Mouse (Mus musculus): ENCODE results near the gene Bloc1s3. TPM values are rescaled to one million over a fixed set of nuclear protein-coding genes. Genes with fewer than 3 reads are reported as not detected.

Bloc1s3 gene
- polyA plus RNA-seq, 1 experiment from 2014 or later, result 3.5 TPM

GRCm38 (mm10) chr7:19494751-19495474, 13.3 kb downstream of the Bloc1s3 start:
- WGBS, result 84% methylated on average over 25 of the region's 25 CpGs
- Histone ChIP-seq H3K4me2 (ENCODE audit: low read length) (no peak overlapping the region), H3K27ac (ENCODE audit: low read depth, low read length) (no peak overlapping the region), H3K36me3 (ENCODE audit: control insufficient read depth, insufficient read depth, low read length) (no peaks in the 10 kb centered on the region), H3K9ac (ENCODE audit: low read depth, low read length) (no peak overlapping the region), H3K9me3 (ENCODE audit: control insufficient read depth, low read length) (no peaks in the 10 kb centered on the region), H3K4me1 (ENCODE audit: control insufficient read depth, insufficient read depth, low read depth, low read length) (no peaks in the 10 kb centered on the region; the same call in 1 of the 2 replicates), H3K27me3 (replicated peaks; ENCODE audit: control insufficient read depth, insufficient read depth, low read length) (peaks cover 24% of the 10 kb centered on the region), H3K4me3 (ENCODE audit: low read length) (no peak overlapping the region)
- ATAC-seq, result no peak

GRCm38 (mm10) chr7:19491731-19492130, 16.4 kb downstream of the Bloc1s3 start:
- peaks cover 46% of the 10 kb centered on the region for H3K27me3 ChIP-seq (replicated peaks; ENCODE audit: control insufficient read depth, insufficient read depth, low read length)
- no peak overlapping the region for H3K27ac ChIP-seq (ENCODE audit: low read depth, low read length)
- no peaks in the 10 kb centered on the region for H3K9me3 ChIP-seq (ENCODE audit: control insufficient read depth, low read length)
- no peak for ATAC-seq
- peak overlapping the region; percentile 37 for H3K4me2 ChIP-seq (ENCODE audit: low read length)
- H3K4me1 ChIP-seq (ENCODE audit: control insufficient read depth, insufficient read depth, low read depth, low read length), result no peaks in the 10 kb centered on the region; the same call in 1 of the 2 replicates
- H3K4me3 ChIP-seq (ENCODE audit: low read length), result peak overlapping the region; percentile 9; the same call in 1 of the 2 replicates
- H3K9ac ChIP-seq (ENCODE audit: low read depth, low read length), result peak overlapping the region; percentile 37
- WGBS, result 3% methylated on average over 26 of the region's 26 CpGs
- H3K36me3 ChIP-seq (ENCODE audit: control insufficient read depth, insufficient read depth, low read length), result no peaks in the 10 kb centered on the region

- 6% methylated on average over 31 of the region's 31 CpGs for WGBS
- Histone ChIP-seq H3K27me3 (replicated peaks; ENCODE audit: control insufficient read depth, insufficient read depth, low read length) (peaks cover 46% of the 10 kb centered on the region), H3K4me3 (ENCODE audit: low read length) (peak overlapping the region; percentile 38), H3K4me1 (ENCODE audit: control insufficient read depth, insufficient read depth, low read depth, low read length) (no peaks in the 10 kb centered on the region; the same call in 1 of the 2 replicates), H3K4me2 (ENCODE audit: low read length) (peak overlapping the region; percentile 57), H3K36me3 (ENCODE audit: control insufficient read depth, insufficient read depth, low read length) (no peaks in the 10 kb centered on the region), H3K27ac (ENCODE audit: low read depth, low read length) (no peak overlapping the region), H3K9ac (ENCODE audit: low read depth, low read length) (peak overlapping the region; percentile 51; the same call in 1 of the 2 replicates), H3K9me3 (ENCODE audit: control insufficient read depth, low read length) (no peaks in the 10 kb centered on the region)
- peak; percentile 76 for ATAC-seq
These were observed 18.6 kb downstream of the Bloc1s3 start for GRCm38 (mm10) chr7:19489525-19489924.

GRCm38 (mm10) chr7:19486549-19486948, 21.6 kb downstream of the Bloc1s3 start:
- H3K4me2 ChIP-seq (ENCODE audit: low read length), result no peak overlapping the region
- WGBS, result 93% methylated on average over 7 of the region's 7 CpGs
- H3K4me3 ChIP-seq (ENCODE audit: low read length), result no peak overlapping the region
- no peak overlapping the region for H3K9ac ChIP-seq (ENCODE audit: low read depth, low read length)
- H3K36me3 ChIP-seq (ENCODE audit: control insufficient read depth, insufficient read depth, low read length), result no peaks in the 10 kb centered on the region
- no peaks in the 10 kb centered on the region; the same call in 1 of the 2 replicates for H3K4me1 ChIP-seq (ENCODE audit: control insufficient read depth, insufficient read depth, low read depth, low read length)
- no peak overlapping the region for H3K27ac ChIP-seq (ENCODE audit: low read depth, low read length)
- no peaks in the 10 kb centered on the region for H3K9me3 ChIP-seq (ENCODE audit: control insufficient read depth, low read length)
- H3K27me3 ChIP-seq (replicated peaks; ENCODE audit: control insufficient read depth, insufficient read depth, low read length), result peaks cover 37% of the 10 kb centered on the region
- ATAC-seq, result no peak

- Histone ChIP-seq H3K9me3 (ENCODE audit: control insufficient read depth, low read length) (no peaks in the 10 kb centered on the region), H3K27me3 (replicated peaks; ENCODE audit: control insufficient read depth, insufficient read depth, low read length) (peaks cover 28% of the 10 kb centered on the region), H3K4me1 (ENCODE audit: control insufficient read depth, insufficient read depth, low read depth, low read length) (no peaks in the 10 kb centered on the region; the same call in 1 of the 2 replicates), H3K4me2 (ENCODE audit: low read length) (no peak overlapping the region), H3K4me3 (ENCODE audit: low read length) (no peak overlapping the region), H3K27ac (ENCODE audit: low read depth, low read length) (no peak overlapping the region), H3K9ac (ENCODE audit: low read depth, low read length) (no peak overlapping the region), H3K36me3 (ENCODE audit: control insufficient read depth, insufficient read depth, low read length) (no peaks in the 10 kb centered on the region)
- no peak for ATAC-seq
- 77% methylated on average over 1 of the region's 1 CpGs for whole genome bisulfite sequencing
These were observed 22.7 kb downstream of the Bloc1s3 start for GRCm38 (mm10) chr7:19485488-19485887.

- H3K36me3 ChIP-seq (ENCODE audit: control insufficient read depth, insufficient read depth, low read length), result no peaks in the 10 kb centered on the region
- H3K4me2 ChIP-seq (ENCODE audit: low read length), result no peak overlapping the region
- H3K9ac ChIP-seq (ENCODE audit: low read depth, low read length), result no peak overlapping the region
- no peak overlapping the region for H3K4me3 ChIP-seq (ENCODE audit: low read length)
- H3K9me3 ChIP-seq (ENCODE audit: control insufficient read depth, low read length), result no peaks in the 10 kb centered on the region
- no peaks in the 10 kb centered on the region for H3K4me1 ChIP-seq (ENCODE audit: control insufficient read depth, insufficient read depth, low read depth, low read length)
- H3K27ac ChIP-seq (ENCODE audit: low read depth, low read length), result no peak overlapping the region
- H3K27me3 ChIP-seq (replicated peaks; ENCODE audit: control insufficient read depth, insufficient read depth, low read length), result peaks cover 7% of the 10 kb centered on the region
- 84% methylated on average over 8 of the region's 8 CpGs for WGBS
- ATAC-seq, result no peak
These were observed 24.9 kb downstream of the Bloc1s3 start for GRCm38 (mm10) chr7:19483281-19483680.

- Histone ChIP-seq H3K4me3 (ENCODE audit: low read length) (no peak overlapping the region), H3K9me3 (ENCODE audit: control insufficient read depth, low read length) (no peaks in the 10 kb centered on the region), H3K4me2 (ENCODE audit: low read length) (no peak overlapping the region), H3K36me3 (ENCODE audit: control insufficient read depth, insufficient read depth, low read length) (no peaks in the 10 kb centered on the region), H3K27me3 (replicated peaks; ENCODE audit: control insufficient read depth, insufficient read depth, low read length) (peaks cover 15% of the 10 kb centered on the region), H3K9ac (ENCODE audit: low read depth, low read length) (no peak overlapping the region), H3K4me1 (ENCODE audit: control insufficient read depth, insufficient read depth, low read depth, low read length) (peaks cover 3% of the 10 kb centered on the region; the same call in 1 of the 2 replicates), H3K27ac (ENCODE audit: low read depth, low read length) (no peak overlapping the region)
- no peak for ATAC-seq
- 27% methylated on average over 14 of the region's 14 CpGs for WGBS
These were observed 30.4 kb downstream of the Bloc1s3 start for GRCm38 (mm10) chr7:19477624-19478384.

- no peak overlapping the region for H3K27ac ChIP-seq (ENCODE audit: low read depth, low read length)
- peaks cover 3% of the 10 kb centered on the region; the same call in 1 of the 2 replicates for H3K4me1 ChIP-seq (ENCODE audit: control insufficient read depth, insufficient read depth, low read depth, low read length)
- no peak for ATAC-seq
- no peak overlapping the region for H3K4me3 ChIP-seq (ENCODE audit: low read length)
- WGBS, result 82% methylated on average over 2 of the region's 2 CpGs
- H3K36me3 ChIP-seq (ENCODE audit: control insufficient read depth, insufficient read depth, low read length), result no peaks in the 10 kb centered on the region
- peaks cover 22% of the 10 kb centered on the region for H3K27me3 ChIP-seq (replicated peaks; ENCODE audit: control insufficient read depth, insufficient read depth, low read length)
- H3K9me3 ChIP-seq (ENCODE audit: control insufficient read depth, low read length), result 0 out of 2 replicates have a peak, but pooled peaks cover under 1% of the 10 kb centered on the region
- H3K9ac ChIP-seq (ENCODE audit: low read depth, low read length), result no peak overlapping the region
- no peak overlapping the region for H3K4me2 ChIP-seq (ENCODE audit: low read length)
These were observed 31.1 kb downstream of the Bloc1s3 start for GRCm38 (mm10) chr7:19477084-19477483.

- peak; percentile 93 for ATAC-seq
- Histone ChIP-seq H3K4me2 (ENCODE audit: low read length) (peak overlapping the region; percentile 79), H3K36me3 (ENCODE audit: control insufficient read depth, insufficient read depth, low read length) (no peaks in the 10 kb centered on the region), H3K27me3 (replicated peaks; ENCODE audit: control insufficient read depth, insufficient read depth, low read length) (peaks cover 48% of the 10 kb centered on the region), H3K4me3 (ENCODE audit: low read length) (peak overlapping the region; percentile 60), H3K27ac (ENCODE audit: low read depth, low read length) (peak overlapping the region; percentile 87), H3K4me1 (ENCODE audit: control insufficient read depth, insufficient read depth, low read depth, low read length) (peaks cover 8% of the 10 kb centered on the region), H3K9ac (ENCODE audit: low read depth, low read length) (peak overlapping the region; percentile 79), H3K9me3 (ENCODE audit: control insufficient read depth, low read length) (peaks cover 3% of the 10 kb centered on the region; the same call in 1 of the 2 replicates)
- 0% methylated on average over 72 of the region's 89 CpGs for WGBS
These were observed 34.2 kb downstream of the Bloc1s3 start for GRCm38 (mm10) chr7:19473875-19474443.
